Mouse (Mus musculus) G1E (cell line): ENCODE data around the gene Sec62. TPM values are rescaled to one million over a fixed set of nuclear protein-coding genes. Genes with fewer than 3 reads are reported as not detected.

Experiments
- ATAC-seq: 2 replicates; pipeline ENCODE4 v1.8.0; 2016; ENCODE audit warnings: mild to moderate bottlenecking; ENCODE audit not compliant: insufficient number of reproducible peaks, poor library complexity, low FRiP score, severe bottlenecking; ENCODE audit errors: extremely low read depth
- DNase-seq: peaks from one replicate; pipeline ENCODE4 v3.0.0; 2012; ENCODE audit warnings: low spot score
- H3K27me3 ChIP-seq: 2 replicates; pipeline ENCODE4 v1.6.1; 2012; ENCODE audit warnings: mild to moderate bottlenecking, low read length, inconsistent platforms; ENCODE audit not compliant: insufficient read depth
- H3K36me3 ChIP-seq: replicated peaks from 2 replicates; pipeline ENCODE3; 2012; ENCODE audit warnings: mild to moderate bottlenecking, inconsistent platforms
- H3K4me1 ChIP-seq: 2 replicates; pipeline ENCODE4 v1.6.1; 2012; ENCODE audit warnings: low read depth, low read length, inconsistent platforms, mixed read lengths; ENCODE audit not compliant: insufficient read depth
- H3K4me3 ChIP-seq: 2 replicates; pipeline ENCODE4 v1.5.1; 2012; ENCODE audit warnings: low read depth, mild to moderate bottlenecking, inconsistent platforms, low read length, moderate library complexity, mixed read lengths
- H3K9me3 ChIP-seq: replicated peaks from 2 replicates; pipeline ENCODE4 v1.6.1; 2012; ENCODE audit warnings: inconsistent platforms
- CTCF ChIP-seq: IDR thresholded peaks from 2 replicates; pipeline ENCODE4 v1.5.1; 2012; ENCODE audit warnings: low read depth, low read length, inconsistent platforms, mixed read lengths
- GATA1 ChIP-seq: IDR thresholded peaks from 2 replicates; pipeline ENCODE4 v1.6.1; 2012; ENCODE audit warnings: borderline replicate concordance, low read length, inconsistent platforms, mixed read lengths
- GATA2 ChIP-seq: IDR thresholded peaks from 2 replicates; pipeline ENCODE4 v1.6.1; 2012; ENCODE audit warnings: low read depth, low read length, inconsistent platforms, borderline replicate concordance
- POLR2AphosphoS5 ChIP-seq: IDR thresholded peaks from 2 replicates; pipeline ENCODE4 v1.6.1; 2012; ENCODE audit warnings: low read depth, low read length, inconsistent platforms; ENCODE audit not compliant: insufficient replicate concordance
- TAL1 ChIP-seq: conservative IDR thresholded peaks from 2 replicates; pipeline ENCODE4 v1.6.1; 2012; ENCODE audit warnings: low read depth, low read length, inconsistent platforms, mixed read lengths
- polyA plus RNA-seq: library from polyadenylated mRNA; stranded (reverse); fragments of >175 nt; gene quantifications from 2 replicates; pipeline ENCODE4 v1.2.3, GENCODE M21; 2012
- total RNA-seq, 2 experiments: library from RNA; stranded (forward) in 1 of 2; stranded (reverse) in 1 of 2; fragments of 200-1000 nt in 1 of 2; fragments of >200 nt in 1 of 2; fragmentation: Nextera tagmentation in 1 of 2; gene quantifications; 2 replicates each; pipeline ENCODE4 v1.2.3; 2014 to 2017

The Sec62 gene
- total and polyA plus RNA-seq, 3 experiments: 13.5 to 108 (median 68.0) TPM

GRCm38 (mm10) chr3:30864640-30865039 is 72.0 kb downstream of the Sec62 start:
- ATAC-seq (no peak), DNase-seq (no peak)
- Histone ChIP-seq H3K4me1 (no peaks in the 10 kb centered on the region), H3K9me3 (no peaks in the 10 kb centered on the region), H3K27me3 (peaks cover 24% of the 10 kb centered on the region), H3K36me3 (no peaks in the 10 kb centered on the region), H3K4me3 (no peak overlapping the region)
- TF ChIP-seq CTCF (no peak), GATA2 (no peak), POLR2AphosphoS5 (no peak), GATA1 (no peak), TAL1 (no peak)

DNA sequence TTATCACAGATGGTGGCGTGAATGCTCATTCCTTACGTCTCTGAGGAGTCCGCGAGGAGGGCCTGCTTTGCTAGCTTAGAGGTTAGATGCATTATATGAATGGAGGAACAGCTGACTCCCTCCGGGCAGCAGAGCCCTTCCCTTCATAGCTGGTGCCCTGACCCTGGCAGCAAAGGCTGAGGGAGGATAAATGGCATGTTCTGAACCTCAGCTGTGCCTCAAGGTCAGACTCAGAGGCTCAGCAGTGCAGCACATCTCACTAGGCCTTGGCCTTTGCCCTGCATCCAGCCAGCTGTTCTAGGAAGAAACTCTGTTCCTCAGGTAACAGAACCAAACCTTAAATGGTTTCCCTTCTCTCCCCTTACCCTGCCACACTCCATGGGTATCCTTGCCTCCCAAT is 75.5 kb downstream of the Sec62 start:
- TF ChIP-seq TAL1: no peak
- TF ChIP-seq CTCF: no peak
- TF ChIP-seq POLR2AphosphoS5: no peak
- TF ChIP-seq GATA2: no peak
- TF ChIP-seq GATA1: no peak
- Histone ChIP-seq H3K9me3 (no peaks in the 10 kb centered on the region), H3K36me3 (no peaks in the 10 kb centered on the region), H3K4me1 (no peaks in the 10 kb centered on the region), H3K4me3 (no peak overlapping the region), H3K27me3 (peaks cover 19% of the 10 kb centered on the region)
- DNase-seq (no peak), ATAC-seq (no peak)

DNA sequence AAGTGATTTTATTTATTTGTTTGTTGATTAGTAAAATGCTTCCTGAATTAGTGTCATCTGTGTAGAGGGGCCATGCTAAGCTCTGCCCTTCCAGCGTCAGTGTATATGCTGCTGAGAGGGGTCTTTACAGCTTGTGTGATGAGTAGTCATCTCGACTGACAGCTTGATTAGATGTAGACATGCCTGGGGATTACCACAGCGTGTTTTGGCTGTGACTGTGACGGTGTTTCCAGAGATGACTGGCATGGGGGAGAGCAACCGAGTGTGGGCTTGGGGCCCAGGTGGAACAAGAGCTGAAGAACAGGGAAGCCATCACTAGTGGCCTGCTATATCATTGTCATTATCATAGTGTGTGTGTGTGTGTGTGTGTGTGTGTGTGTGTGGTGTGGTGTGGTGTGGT is 76.0 kb downstream of the Sec62 start:
- H3K9me3 ChIP-seq: no peaks in the 10 kb centered on the region
- no peaks in the 10 kb centered on the region for H3K4me1 ChIP-seq
- peaks cover 18% of the 10 kb centered on the region for H3K27me3 ChIP-seq
- no peaks in the 10 kb centered on the region for H3K36me3 ChIP-seq
- no peak for TF ChIP-seq GATA2
- TF ChIP-seq TAL1: no peak
- no peak for TF ChIP-seq CTCF
- TF ChIP-seq GATA1: no peak
- no peak for TF ChIP-seq POLR2AphosphoS5
- DNase-seq (no peak), ATAC-seq (no peak)
- no peak overlapping the region for H3K4me3 ChIP-seq

DNA sequence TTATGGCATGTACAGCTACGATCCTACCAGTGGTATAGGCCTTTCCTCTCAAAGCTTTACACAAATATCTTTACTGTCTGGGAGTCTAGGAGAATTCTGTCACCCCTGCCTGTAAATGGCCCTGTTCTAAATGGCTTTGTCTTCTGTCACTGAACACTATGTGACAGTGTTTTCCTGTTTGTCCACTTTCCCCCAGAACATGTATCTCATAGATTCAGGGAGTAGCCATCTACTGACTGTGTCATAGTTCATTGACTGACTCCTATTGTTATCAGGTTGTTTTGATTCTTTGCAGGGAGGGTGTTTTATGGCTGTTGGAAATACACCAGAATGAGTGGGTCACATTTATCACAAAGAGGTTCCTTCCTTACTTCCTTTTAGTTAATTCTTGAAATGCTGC is 77.3 kb downstream of the Sec62 start:
- ATAC-seq: no peak
- TF ChIP-seq TAL1: no peak
- TF ChIP-seq CTCF: no peak
- no peak for TF ChIP-seq POLR2AphosphoS5
- TF ChIP-seq GATA1: no peak
- no peak for TF ChIP-seq GATA2
- peaks cover 10% of the 10 kb centered on the region for H3K27me3 ChIP-seq

More for the DNA sequence above, 77.3 kb downstream of the Sec62 start:
- no peak for DNase-seq
- Histone ChIP-seq H3K36me3 (no peaks in the 10 kb centered on the region), H3K4me3 (no peak overlapping the region), H3K4me1 (no peaks in the 10 kb centered on the region), H3K9me3 (no peaks in the 10 kb centered on the region)

Other genes starting within 250 kb of the Sec62 start
- gene Mecom, start 244.9 kb upstream of the Sec62 start, total RNA-seq (2014; fragmentation: Nextera tagmentation): not detected in 2 replicates
- gene Mecom, start 244.9 kb upstream of the Sec62 start, total RNA-seq (2017): 0.05 and 0.29 TPM in 2 replicates
- not detected in 2 replicates for gene Mecom, start 244.9 kb upstream of the Sec62 start, polyA plus RNA-seq
- not detected in 2 replicates for gene Actrt3, start 192.9 kb upstream of the Sec62 start, total RNA-seq (2014; fragmentation: Nextera tagmentation)
- 0.12 and 0.27 TPM in 2 replicates for gene Actrt3, start 192.9 kb upstream of the Sec62 start, total RNA-seq (2017)
- not detected in 2 replicates for gene Actrt3, start 192.9 kb upstream of the Sec62 start, polyA plus RNA-seq
- gene Mynn, start 190.8 kb upstream of the Sec62 start, total RNA-seq (2014; fragmentation: Nextera tagmentation): 20.1 and 27.3 TPM in 2 replicates
- gene Mynn, start 190.8 kb upstream of the Sec62 start, total RNA-seq (2017): 28.9 and 31.9 TPM in 2 replicates
- 0.56 and 1.0 TPM in 2 replicates for gene Mynn, start 190.8 kb upstream of the Sec62 start, polyA plus RNA-seq
- not detected in 2 replicates for gene Lrriq4, start 148.4 kb upstream of the Sec62 start, total RNA-seq (2014; fragmentation: Nextera tagmentation)
- 0.11 TPM in 1 of 2 replicates, not detected in the other for gene Lrriq4, start 148.4 kb upstream of the Sec62 start, total RNA-seq (2017)
- gene Lrriq4, start 148.4 kb upstream of the Sec62 start, polyA plus RNA-seq: not detected in 2 replicates
- gene Lrrc34, start 145.0 kb upstream of the Sec62 start, total RNA-seq (2014; fragmentation: Nextera tagmentation): not detected in 2 replicates
- gene Lrrc34, start 145.0 kb upstream of the Sec62 start, total RNA-seq (2017): not detected in 2 replicates
- not detected in 2 replicates for gene Lrrc34, start 145.0 kb upstream of the Sec62 start, polyA plus RNA-seq
- 1.2 TPM in 1 of 2 replicates, not detected in the other for gene Lrrc31, start 93.0 kb upstream of the Sec62 start, total RNA-seq (2014; fragmentation: Nextera tagmentation)
- gene Lrrc31, start 93.0 kb upstream of the Sec62 start, total RNA-seq (2017): 1.6 and 1.7 TPM in 2 replicates
- not detected in 2 replicates for gene Lrrc31, start 93.0 kb upstream of the Sec62 start, polyA plus RNA-seq
- not detected in 2 replicates for gene Samd7, start 46.6 kb upstream of the Sec62 start, total RNA-seq (2014; fragmentation: Nextera tagmentation)
- gene Samd7, start 46.6 kb upstream of the Sec62 start, total RNA-seq (2017): 0.16 TPM in 1 of 2 replicates, not detected in the other
- not detected in 2 replicates for gene Samd7, start 46.6 kb upstream of the Sec62 start, polyA plus RNA-seq
- gene Gpr160, start 63.1 kb downstream of the Sec62 start, total RNA-seq (2014; fragmentation: Nextera tagmentation): not detected in 2 replicates
- 0.12 and 0.33 TPM in 2 replicates for gene Gpr160, start 63.1 kb downstream of the Sec62 start, total RNA-seq (2017)
- not detected in 2 replicates for gene Gpr160, start 63.1 kb downstream of the Sec62 start, polyA plus RNA-seq
- 64.3 and 71.4 TPM in 2 replicates for gene Phc3, start 176.5 kb downstream of the Sec62 start, total RNA-seq (2014; fragmentation: Nextera tagmentation)
- gene Phc3, start 176.5 kb downstream of the Sec62 start, total RNA-seq (2017): 22.1 and 22.6 TPM in 2 replicates
- gene Phc3, start 176.5 kb downstream of the Sec62 start, polyA plus RNA-seq: 1.6 and 3.2 TPM in 2 replicates
- gene Prkci, start 202.9 kb downstream of the Sec62 start, total RNA-seq (2014; fragmentation: Nextera tagmentation): 35.7 and 37.8 TPM in 2 replicates
- gene Prkci, start 202.9 kb downstream of the Sec62 start, total RNA-seq (2017): 22.0 and 24.4 TPM in 2 replicates
- 4.8 and 5.1 TPM in 2 replicates for gene Prkci, start 202.9 kb downstream of the Sec62 start, polyA plus RNA-seq